Mouse (Mus musculus): Measurements from ENCODE around the gene Mreg. TPM values are rescaled to one million over a fixed set of nuclear protein-coding genes. Genes with fewer than 3 reads are reported as not detected.

Gene Mreg
- total RNA-seq, 4 experiments from 2014 or later, result 1.1 to 1.9 (median 1.1) TPM

GRCm38 (mm10) chr1:72226887-72227481 is 14.9 kb upstream of the Mreg start:
- no peak for DNase-seq

GRCm38 (mm10) chr1:72226172-72226886 is 14.2 kb upstream of the Mreg start:
- DNase-seq, result no peak

GRCm38 (mm10) chr1:72225720-72226171 is 13.6 kb upstream of the Mreg start:
- peak; percentile 65 for DNase-seq

- DNase-seq, result no peak
These were observed 13.1 kb upstream of the Mreg start for GRCm38 (mm10) chr1:72225054-72225718.

DNA sequence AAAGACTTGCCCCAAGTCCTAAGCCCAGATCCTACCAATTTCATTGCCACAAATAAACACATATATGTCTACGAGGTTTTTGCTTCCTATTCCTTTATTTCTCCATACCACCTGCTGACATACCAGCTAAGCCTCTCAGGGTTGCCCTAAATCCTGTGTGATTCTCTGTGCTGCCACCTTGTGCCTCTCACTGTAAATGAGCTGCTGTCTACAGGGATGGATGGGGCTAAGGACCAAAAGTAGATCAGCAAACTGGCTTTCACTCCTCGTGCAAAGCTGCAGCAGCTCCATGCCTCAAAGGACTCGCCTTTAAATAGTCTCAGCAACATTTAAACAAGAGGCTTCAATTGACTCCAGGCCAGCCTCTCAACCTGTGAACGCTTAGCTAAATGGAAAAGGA is 7.9 kb upstream of the Mreg start:
- DNase-seq, result no peak

GRCm38 (mm10) chr1:72219116-72219515 is 7.0 kb upstream of the Mreg start:
- no peak for DNase-seq

DNA sequence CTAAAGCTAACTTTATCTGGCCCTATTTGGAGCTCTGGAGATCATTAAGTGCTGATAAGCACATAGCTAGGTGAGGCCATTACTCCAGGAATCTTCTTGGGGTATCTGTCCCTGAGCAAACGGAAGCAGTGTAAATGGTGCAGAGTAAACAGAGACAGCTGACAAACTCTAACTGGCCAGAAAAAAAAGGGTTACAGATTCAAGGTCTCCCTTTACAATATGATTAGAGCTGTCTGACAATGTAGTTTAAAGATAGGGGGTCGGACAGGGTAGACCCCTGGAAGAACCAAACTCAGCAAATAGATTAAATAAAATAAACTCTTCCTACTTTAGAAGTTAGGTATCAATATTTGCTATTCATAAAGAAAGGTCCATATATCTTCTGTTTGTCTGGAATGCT is 6.5 kb upstream of the Mreg start:
- DNase-seq, result no peak

DNA sequence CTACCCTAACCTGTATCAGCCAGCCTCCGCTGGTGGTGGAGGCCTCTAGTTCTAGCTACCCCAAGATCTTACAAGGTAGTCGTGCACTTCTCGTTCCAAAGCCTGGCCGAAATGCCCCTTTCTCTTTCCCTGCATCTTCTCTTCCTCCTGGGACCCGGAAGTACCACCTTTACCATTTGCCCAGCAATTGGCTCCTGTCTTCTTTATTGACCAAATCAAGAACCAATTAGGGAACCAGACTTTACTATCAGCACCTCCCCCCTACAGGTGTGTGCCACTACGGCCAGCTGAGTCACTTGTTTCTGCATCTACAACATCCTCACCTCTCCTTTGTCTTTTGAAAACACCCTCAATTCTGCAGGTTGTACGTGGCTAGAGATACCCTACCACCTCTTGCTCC is 4.7 kb upstream of the Mreg start:
- no peak for DNase-seq

DNA sequence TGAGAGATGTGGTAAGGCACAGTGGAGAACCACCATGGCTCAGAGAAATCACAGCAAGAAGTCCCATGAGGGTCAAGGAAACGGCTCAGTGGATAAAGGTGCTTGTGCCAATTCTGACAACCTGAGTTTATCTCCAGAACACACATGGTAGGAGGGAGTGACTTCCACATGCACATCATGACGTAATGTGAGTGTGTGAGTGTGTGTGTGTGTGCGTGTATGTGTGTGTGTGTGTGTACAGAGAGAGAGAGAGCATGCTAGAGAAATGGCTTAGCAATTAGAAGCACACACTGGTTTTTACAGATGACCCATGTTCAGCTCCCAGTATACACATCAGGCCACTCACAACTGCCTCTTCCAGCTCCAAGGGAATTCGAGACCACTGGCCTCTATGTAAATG is 3.1 kb upstream of the Mreg start:
- no peak for DNase-seq

DNA sequence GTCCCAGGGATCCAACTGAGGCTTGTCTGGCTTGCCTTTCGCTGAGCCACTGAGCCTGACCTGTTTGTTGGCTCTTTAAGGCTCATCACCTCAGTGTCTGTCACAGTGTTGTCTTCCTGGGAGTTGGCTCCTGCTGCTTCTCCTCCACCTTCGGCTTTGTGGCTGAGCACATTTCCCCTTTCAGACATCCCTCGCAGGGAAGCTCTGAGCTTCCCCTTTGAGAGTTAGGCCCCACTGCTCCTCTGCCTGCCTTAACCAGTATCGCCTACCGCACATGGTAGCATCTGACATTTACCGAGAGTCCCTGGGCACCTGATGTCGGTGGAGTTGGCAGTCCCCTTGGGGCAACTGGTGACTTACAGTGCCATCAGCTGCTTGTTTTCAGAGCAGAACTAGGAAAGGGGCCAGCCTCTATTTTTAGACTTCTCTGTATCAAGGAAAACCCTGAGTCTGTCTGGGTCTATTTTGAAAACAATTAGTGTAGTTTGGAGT is 2.4 kb upstream of the Mreg start:
- no peak for DNase-seq

- no peak for DNase-seq
These were observed 1.8 kb upstream of the Mreg start for GRCm38 (mm10) chr1:72213954-72214353.

DNA sequence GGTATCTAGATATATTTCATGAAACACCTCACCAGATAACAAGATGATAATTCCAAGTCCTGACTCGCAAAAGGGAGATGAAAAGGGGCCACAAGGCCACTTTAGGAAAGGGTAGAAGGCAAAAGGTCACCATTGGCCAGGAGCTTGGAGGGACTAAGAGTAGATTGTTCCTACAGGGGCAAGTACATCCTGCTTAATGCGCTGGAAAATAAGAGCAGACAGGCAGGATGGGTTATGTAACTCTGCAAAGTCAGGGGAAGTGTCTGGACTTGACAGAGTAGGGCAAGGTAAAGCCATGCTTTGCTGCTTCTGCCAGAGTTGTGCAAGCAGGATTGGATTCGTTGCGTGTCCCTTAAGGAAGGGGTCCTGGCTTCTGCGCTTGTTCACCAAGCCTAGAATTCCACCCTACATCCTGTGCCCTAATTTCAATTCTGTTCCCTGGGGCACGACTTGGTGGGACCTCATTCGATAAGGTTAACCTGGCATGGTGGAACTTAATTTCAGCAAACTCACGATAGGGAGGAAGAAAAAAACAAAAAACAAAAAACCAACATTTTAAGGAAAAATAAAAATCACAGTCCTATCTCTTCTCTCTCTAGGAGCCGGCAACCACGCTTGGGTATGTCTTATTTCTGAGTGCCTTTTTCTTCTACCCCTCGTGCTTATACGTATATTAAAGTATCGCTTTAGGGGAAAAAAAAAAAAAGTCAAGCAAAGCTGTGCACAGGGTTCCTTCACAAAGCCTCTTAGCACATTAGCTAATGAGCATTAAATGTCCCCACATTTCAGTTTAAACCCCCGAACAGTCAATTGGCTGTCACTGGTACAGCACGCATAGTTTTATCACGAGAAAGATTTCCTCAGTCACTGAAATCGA is 1.1 kb downstream of the Mreg start:
- DNase-seq, result no peak

GRCm38 (mm10) chr1:72208095-72208494 is 4.0 kb downstream of the Mreg start:
- no peak for DNase-seq

GRCm38 (mm10) chr1:72205113-72205512 is 7.0 kb downstream of the Mreg start:
- DNase-seq, result no peak

DNA sequence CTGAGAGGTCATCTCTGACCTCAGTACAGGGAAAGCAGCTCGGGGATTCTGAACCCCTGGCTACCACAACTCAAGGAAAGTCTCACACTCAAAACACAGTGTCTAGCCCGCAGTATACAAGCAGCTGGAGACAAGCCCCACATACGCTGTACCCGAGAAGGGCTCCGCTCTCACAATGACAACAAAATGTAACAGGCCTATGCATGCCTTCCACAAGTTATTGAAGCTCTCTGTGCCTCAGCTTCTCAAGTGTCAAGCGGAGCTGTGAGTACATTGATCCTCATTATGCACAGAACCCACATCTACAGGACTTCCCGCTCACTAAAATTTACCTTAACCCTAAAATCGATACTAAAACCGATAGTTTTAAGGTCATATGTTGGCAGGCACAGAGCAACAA is 8.9 kb downstream of the Mreg start:
- no peak for DNase-seq

- no peak for DNase-seq
These were observed 9.4 kb downstream of the Mreg start for GRCm38 (mm10) chr1:72202705-72203104.

GRCm38 (mm10) chr1:72202068-72202467 is 10.0 kb downstream of the Mreg start:
- no peak for DNase-seq

GRCm38 (mm10) chr1:72201126-72201525 is 11.0 kb downstream of the Mreg start:
- no peak for DNase-seq

- DNase-seq, result no peak
These were observed 13.8 kb downstream of the Mreg start for GRCm38 (mm10) chr1:72198142-72198806.

GRCm38 (mm10) chr1:72196626-72197359 is 15.3 kb downstream of the Mreg start:
- DNase-seq, result no peak

- no peak for DNase-seq
These were observed 16.0 kb downstream of the Mreg start for GRCm38 (mm10) chr1:72196123-72196522.
